Mouse (Mus musculus) splenic B cell, adult 2 months (primary cell): ENCODE measurements around the gene Atf6.

Source experiments
- DNase-seq: peaks from one replicate; pipeline ENCODE4 v3.0.0-alpha.2; 2011; ENCODE audit warnings: low read depth, low spot score
- H3K27me3 ChIP-seq: 2 replicates; pipeline ENCODE4 v1.6.1; 2012; ENCODE audit warnings: mild to moderate bottlenecking, low read length, moderate library complexity, mixed read lengths; ENCODE audit not compliant: control insufficient read depth, poor library complexity, insufficient read depth, severe bottlenecking
- H3K36me3 ChIP-seq: 2 replicates; pipeline ENCODE4 v1.6.1; 2012; ENCODE audit warnings: mild to moderate bottlenecking, low read length, moderate library complexity, mixed read lengths; ENCODE audit not compliant: control insufficient read depth, poor library complexity, insufficient read depth, severe bottlenecking

Atf6 gene

GRCm38 (mm10) chr1:170894603-170895602, 27.3 kb upstream of the Atf6 start:
- DNase-seq = peak; percentile 85
- H3K27me3 ChIP-seq = no peaks in the 10 kb centered on the region

GRCm38 (mm10) chr1:170892279-170892678, 24.7 kb upstream of the Atf6 start:
- no peak for DNase-seq
- Histone ChIP-seq H3K27me3 (no peaks in the 10 kb centered on the region), H3K36me3 (no peaks in the 10 kb centered on the region)

More at GRCm38 (mm10) chr1:170894603-170895602, 27.3 kb upstream of the Atf6 start:
- H3K36me3 ChIP-seq = no peaks in the 10 kb centered on the region

DNA sequence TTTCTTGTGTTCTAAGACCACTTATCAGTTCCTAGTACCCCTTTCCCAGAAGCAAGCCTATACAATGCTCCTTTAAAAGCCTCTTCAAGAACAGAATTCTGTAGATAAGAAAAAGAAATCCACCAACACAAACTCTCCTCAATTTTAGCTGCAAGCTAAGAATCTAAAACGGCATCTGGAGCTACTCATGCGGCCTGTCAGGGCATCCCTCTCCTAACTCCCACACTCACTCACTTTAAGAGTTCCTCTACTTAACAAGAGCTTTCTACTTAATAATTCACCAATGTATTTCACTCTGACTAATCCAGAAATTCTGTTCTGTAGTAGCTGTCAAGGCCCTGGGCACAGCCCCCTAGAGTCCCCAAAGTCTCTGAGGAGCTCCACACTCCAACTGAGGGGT, 24.1 kb upstream of the Atf6 start:
- Histone ChIP-seq H3K27me3 (no peaks in the 10 kb centered on the region), H3K36me3 (no peaks in the 10 kb centered on the region)
- no peak for DNase-seq

GRCm38 (mm10) chr1:170889310-170889709, 21.7 kb upstream of the Atf6 start:
- Histone ChIP-seq H3K27me3 (no peaks in the 10 kb centered on the region), H3K36me3 (no peaks in the 10 kb centered on the region)
- no peak for DNase-seq

GRCm38 (mm10) chr1:170886044-170886458, 18.5 kb upstream of the Atf6 start:
- no peaks in the 10 kb centered on the region for H3K27me3 ChIP-seq

DNA sequence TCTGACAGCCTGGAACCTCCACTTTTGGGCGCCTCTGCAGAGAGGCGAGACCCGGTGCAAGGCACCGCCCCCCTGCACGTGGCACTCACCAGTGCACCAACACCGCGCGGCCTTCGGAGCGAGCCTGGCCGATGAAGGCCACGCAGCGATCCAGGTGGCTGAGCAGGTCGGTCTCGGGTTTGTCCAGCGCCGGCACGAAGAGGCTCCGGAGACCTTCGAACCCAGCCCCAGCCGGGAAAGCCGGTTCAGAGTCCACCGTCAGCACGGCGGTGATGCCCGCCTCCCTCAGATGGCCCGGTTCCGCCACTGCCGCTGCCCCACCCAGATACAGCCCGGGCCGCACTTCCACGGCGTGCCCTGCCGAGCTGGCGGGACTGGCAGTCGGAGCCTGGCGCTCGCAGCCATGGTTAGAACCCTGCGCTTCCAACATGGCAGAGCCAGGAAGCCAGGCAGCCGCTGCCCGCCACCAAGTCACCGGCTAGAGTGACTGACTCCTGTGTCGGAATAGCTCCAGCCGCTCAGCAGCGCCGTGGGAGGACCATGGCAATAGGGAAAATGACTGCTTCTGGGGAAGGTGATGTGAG, 17.5 kb upstream of the Atf6 start, which contains the start of the genes Gm26620 and Dusp12:
Gm26620 (plus strand) TSS at position 88 of the 584 bp plus-strand sequence.
Dusp12 (minus strand) TSS at position 563 of the 584 bp plus-strand sequence.
- Histone ChIP-seq H3K36me3 (0 out of 2 replicates have a peak, but pooled peaks cover 3% of the 10 kb centered on the region), H3K27me3 (no peaks in the 10 kb centered on the region)
- DNase-seq = peak; percentile 91

More at GRCm38 (mm10) chr1:170886044-170886458, 18.5 kb upstream of the Atf6 start:
- no peaks in the 10 kb centered on the region for H3K36me3 ChIP-seq
- no peak for DNase-seq

- Histone ChIP-seq H3K27me3 (no peaks in the 10 kb centered on the region), H3K36me3 (peaks cover 3% of the 10 kb centered on the region; the same call in 1 of the 2 replicates)
- no peak for DNase-seq
Measured at GRCm38 (mm10) chr1:170884390-170884789, 16.8 kb upstream of the Atf6 start.

DNA sequence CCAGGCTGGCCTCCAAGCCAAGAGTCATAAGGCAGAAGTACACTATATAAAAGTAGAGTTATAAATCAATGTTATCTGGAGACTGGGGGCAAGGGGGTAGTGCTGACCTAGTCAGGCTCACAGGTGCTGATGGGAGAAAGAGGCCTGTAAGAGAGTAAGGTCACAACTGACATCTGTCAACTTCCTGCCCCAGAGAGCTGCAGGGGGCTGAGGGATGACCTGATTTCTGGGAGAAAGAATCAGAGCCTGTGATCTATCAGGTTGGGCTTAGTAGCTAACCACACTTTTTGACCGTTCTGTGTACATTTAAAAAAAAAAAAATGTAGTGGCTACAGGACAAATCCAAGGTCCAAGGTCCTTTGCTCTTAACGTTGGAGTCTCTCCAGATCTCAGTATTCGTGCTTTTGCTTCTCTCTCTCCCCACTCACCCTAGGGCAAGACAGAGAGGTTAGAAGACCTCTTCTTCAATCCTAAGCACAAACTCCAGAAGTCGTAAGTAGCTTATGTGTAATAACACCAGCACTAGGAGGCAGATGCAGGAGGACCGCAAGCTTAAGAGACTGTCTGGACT, 15.4 kb upstream of the Atf6 start:
- H3K36me3 ChIP-seq = peaks cover 3% of the 10 kb centered on the region; the same call in 1 of the 2 replicates
- H3K27me3 ChIP-seq = no peaks in the 10 kb centered on the region
- DNase-seq = no peak

- DNase-seq = no peak
- H3K36me3 ChIP-seq = peaks cover 11% of the 10 kb centered on the region
- no peaks in the 10 kb centered on the region for H3K27me3 ChIP-seq
Measured at GRCm38 (mm10) chr1:170876906-170877305, 9.3 kb upstream of the Atf6 start.

GRCm38 (mm10) chr1:170875676-170876075, 8.1 kb upstream of the Atf6 start:
- no peaks in the 10 kb centered on the region for H3K27me3 ChIP-seq
- peaks cover 11% of the 10 kb centered on the region for H3K36me3 ChIP-seq
- no peak for DNase-seq

DNA sequence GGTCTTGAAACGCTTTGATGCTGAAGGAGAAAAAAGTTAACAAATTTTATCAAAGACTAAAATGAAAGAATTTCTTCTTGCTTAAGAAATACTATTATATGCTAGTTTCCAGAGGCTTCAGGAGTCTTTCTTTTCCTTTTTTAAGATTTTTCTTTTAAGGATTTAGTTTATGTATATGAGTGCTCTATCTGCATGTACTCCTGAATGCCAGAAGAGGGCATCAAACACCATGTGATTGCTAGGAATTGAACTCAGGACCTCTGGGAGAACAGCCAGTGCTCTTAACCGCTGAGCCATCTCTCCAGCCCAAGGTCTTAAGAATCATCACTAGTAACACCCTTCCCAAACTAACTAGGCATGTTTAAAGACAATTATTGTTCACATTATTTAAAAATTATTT, 4.4 kb upstream of the Atf6 start:
- no peak for DNase-seq
- no peaks in the 10 kb centered on the region for H3K27me3 ChIP-seq
- peaks cover 7% of the 10 kb centered on the region; the same call in 1 of the 2 replicates for H3K36me3 ChIP-seq

GRCm38 (mm10) chr1:170871402-170871801, 3.8 kb upstream of the Atf6 start:
- Histone ChIP-seq H3K27me3 (no peaks in the 10 kb centered on the region), H3K36me3 (peaks cover 5% of the 10 kb centered on the region; the same call in 1 of the 2 replicates)
- no peak for DNase-seq

- DNase-seq = no peak
- no peaks in the 10 kb centered on the region for H3K27me3 ChIP-seq
Measured at GRCm38 (mm10) chr1:170868905-170869283, 1.3 kb upstream of the Atf6 start.

GRCm38 (mm10) chr1:170868107-170868904, 735 bp upstream of the Atf6 start:
- DNase-seq = peak; percentile 66
- Histone ChIP-seq H3K36me3 (no peaks in the 10 kb centered on the region), H3K27me3 (no peaks in the 10 kb centered on the region; the same call in 1 of the 2 replicates)

More at GRCm38 (mm10) chr1:170868905-170869283, 1.3 kb upstream of the Atf6 start:
- no peaks in the 10 kb centered on the region for H3K36me3 ChIP-seq
